Mouse (Mus musculus) MEL (cell line): ENCODE measurements at regions not wholly inside any gene's neighbourhood (a gene's known extent, or its start where the extent isn't known, plus 50 kb on each side); places are given as distances from the start of the nearest gene placed in this dataset.

Source experiments
- DNase-seq: peaks from one replicate; pipeline ENCODE4 v3.0.0; 2011; ENCODE audit warnings: low read depth, low spot score
- H3K27ac ChIP-seq: 2 replicates; pipeline ENCODE4 v1.5.1; 2012; ENCODE audit warnings: low read depth, mild to moderate bottlenecking, control low read depth, low read length, moderate library complexity; ENCODE audit not compliant: control insufficient read depth
- H3K27me3 ChIP-seq, 2 experiments: fragments of 150-350 bp in 1 of 2; sonication (generic) in 1 of 2; 2 replicates each; pipeline ENCODE4 v1.6.1; 2012; ENCODE audit warnings: low read length in 2 of 2, mild to moderate bottlenecking in 2 of 2, improper control_type of control experiment in 1 of 2, moderate library complexity in 1 of 2; ENCODE audit not compliant: insufficient read depth in 2 of 2, control insufficient read depth in 1 of 2
- H3K36me3 ChIP-seq, 2 experiments: 2 replicates each; pipeline ENCODE4 v1.6.1; 2012 to 2014; ENCODE audit warnings: low read length in 2 of 2, improper control_type of control experiment in 1 of 2, inconsistent platforms in 1 of 2, mild to moderate bottlenecking in 1 of 2; ENCODE audit not compliant: insufficient read depth in 2 of 2, control insufficient read depth in 1 of 2
- H3K4me1 ChIP-seq, 2 experiments: fragments of 150-350 bp in 1 of 2; sonication (generic) in 1 of 2; 2 replicates each; pipeline ENCODE4 v1.6.1; 2012; ENCODE audit warnings: low read length in 2 of 2, improper control_type of control experiment in 1 of 2, mild to moderate bottlenecking in 1 of 2; ENCODE audit not compliant: insufficient read depth in 2 of 2, control insufficient read depth in 1 of 2
- H3K4me3 ChIP-seq, 2 experiments: fragments of 150-350 bp in 1 of 2; sonication (generic) in 1 of 2; 2 replicates each; pipeline ENCODE4 v1.5.1; 2012; ENCODE audit warnings: low read depth in 2 of 2, low read length in 2 of 2, mild to moderate bottlenecking in 2 of 2, moderate library complexity in 2 of 2, control low read depth in 1 of 2, improper control_type of control experiment in 1 of 2; ENCODE audit not compliant: control insufficient read depth in 1 of 2, insufficient read depth in 1 of 2
- H3K79me2 ChIP-seq: 2 replicates; pipeline ENCODE4 v1.6.1; 2012; ENCODE audit warnings: mild to moderate bottlenecking, low read length, moderate library complexity; ENCODE audit not compliant: control insufficient read depth, poor library complexity, insufficient read depth
- H3K9ac ChIP-seq: 2 replicates; pipeline ENCODE4 v1.6.1; 2012; ENCODE audit warnings: low read depth, mild to moderate bottlenecking, control low read depth, low read length, moderate library complexity; ENCODE audit not compliant: control insufficient read depth, poor library complexity, severe bottlenecking
- H3K9me3 ChIP-seq: fragments of 150-350 bp; sonication (generic); replicated peaks from 2 replicates; pipeline ENCODE4 v1.6.1; 2012; ENCODE audit warnings: mild to moderate bottlenecking, low read length, improper control_type of control experiment, moderate library complexity; ENCODE audit not compliant: insufficient read depth
- CHD2 ChIP-seq: IDR thresholded peaks from 2 replicates; pipeline ENCODE4 v1.6.1; 2011; ENCODE audit warnings: low read length, improper control_type of control experiment
- CTCF ChIP-seq, 3 experiments: IDR thresholded peaks in 2 of 3; conservative IDR thresholded peaks in 1 of 3; 2 replicates each; pipeline ENCODE4 v1.5.1; 2011 to 2012; ENCODE audit warnings: low read length in 3 of 3, low read depth in 2 of 3, mild to moderate bottlenecking in 2 of 3, improper control_type of control experiment in 1 of 3, inconsistent platforms in 1 of 3, mixed read lengths in 1 of 3, moderate library complexity in 1 of 3; ENCODE audit not compliant: control insufficient read depth in 1 of 3, insufficient read depth in 1 of 3, poor library complexity in 1 of 3, severe bottlenecking in 1 of 3
- ELF1 ChIP-seq: IDR thresholded peaks from 2 replicates; pipeline ENCODE4 v1.6.1; 2014; ENCODE audit warnings: low read depth, mild to moderate bottlenecking, inconsistent platforms, low read length, improper control_type of control experiment, moderate library complexity
- EP300 ChIP-seq, 2 experiments: IDR thresholded peaks; 2 replicates each; pipeline ENCODE4 v1.6.1; 2011; ENCODE audit warnings: improper control_type of control experiment in 2 of 2, low read length in 2 of 2, low read depth in 1 of 2, mild to moderate bottlenecking in 1 of 2
- KAT2A ChIP-seq: conservative IDR thresholded peaks from 2 replicates; pipeline ENCODE4 v1.6.1; 2012; ENCODE audit warnings: low read depth, low read length, improper control_type of control experiment, inconsistent platforms
- MAFK ChIP-seq: IDR thresholded peaks from 2 replicates; pipeline ENCODE4 v1.6.1; 2011; ENCODE audit warnings: low read depth, mild to moderate bottlenecking, low read length, improper control_type of control experiment, borderline replicate concordance
- MAX ChIP-seq: IDR thresholded peaks from 2 replicates; pipeline ENCODE4 v1.6.1; 2011; ENCODE audit warnings: low read length, improper control_type of control experiment
- MAZ ChIP-seq: IDR thresholded peaks from 2 replicates; pipeline ENCODE4 v1.6.1; 2012; ENCODE audit warnings: low read depth, mild to moderate bottlenecking, inconsistent platforms, low read length, improper control_type of control experiment
- MEF2A ChIP-seq: IDR thresholded peaks from 2 replicates; pipeline ENCODE4 v1.6.1; 2014; ENCODE audit warnings: low read depth, mild to moderate bottlenecking, inconsistent platforms, low read length, improper control_type of control experiment; ENCODE audit not compliant: poor library complexity, insufficient replicate concordance, severe bottlenecking; ENCODE audit errors: extremely low read depth
- MXI1 ChIP-seq: IDR thresholded peaks from 2 replicates; pipeline ENCODE4 v1.6.1; 2011; ENCODE audit warnings: mild to moderate bottlenecking, low read depth, low read length, improper control_type of control experiment
- NELFE ChIP-seq: IDR thresholded peaks from 2 replicates; pipeline ENCODE4 v1.6.1; 2011; ENCODE audit warnings: low read depth, low read length, improper control_type of control experiment
- POLR2AphosphoS2 ChIP-seq: IDR thresholded peaks from 2 replicates; pipeline ENCODE4 v1.6.1; 2011; ENCODE audit warnings: low read length, improper control_type of control experiment
- POLR2AphosphoS5 ChIP-seq: IDR thresholded peaks from 2 replicates; pipeline ENCODE4 v1.6.1; 2012; ENCODE audit warnings: low read depth, borderline replicate concordance, mild to moderate bottlenecking, inconsistent platforms, low read length, moderate library complexity, mixed read lengths
- RCOR1 ChIP-seq: IDR thresholded peaks from 2 replicates; pipeline ENCODE4 v1.6.1; 2012; ENCODE audit warnings: low read depth, mild to moderate bottlenecking, inconsistent platforms, low read length, improper control_type of control experiment
- TAL1 ChIP-seq: IDR thresholded peaks from 2 replicates; pipeline ENCODE4 v1.6.1; 2012; ENCODE audit warnings: mild to moderate bottlenecking, inconsistent platforms, low read length, moderate library complexity, mixed read lengths
- USF1 ChIP-seq: IDR thresholded peaks from 2 replicates; pipeline ENCODE4 v1.6.1; 2014; ENCODE audit warnings: low read depth, mild to moderate bottlenecking, inconsistent platforms, low read length, improper control_type of control experiment, moderate library complexity
- USF2 ChIP-seq, 2 experiments: IDR thresholded peaks; 2 replicates each; pipeline ENCODE4 v1.6.1; 2011 to 2012; ENCODE audit warnings: improper control_type of control experiment in 2 of 2, low read length in 2 of 2, borderline replicate concordance in 1 of 2, inconsistent platforms in 1 of 2, low read depth in 1 of 2, mild to moderate bottlenecking in 1 of 2; ENCODE audit not compliant: insufficient read depth in 1 of 2
- ZKSCAN1 ChIP-seq: IDR thresholded peaks from 2 replicates; pipeline ENCODE4 v1.6.1; 2012; ENCODE audit warnings: low read depth, mild to moderate bottlenecking, inconsistent platforms, low read length, improper control_type of control experiment, moderate library complexity
- ZMIZ1 ChIP-seq: IDR thresholded peaks from 2 replicates; pipeline ENCODE4 v1.6.1; 2012; ENCODE audit warnings: low read depth, mild to moderate bottlenecking, inconsistent platforms, low read length, improper control_type of control experiment, moderate library complexity
- ZNF384 ChIP-seq: IDR thresholded peaks from 2 replicates; pipeline ENCODE4 v1.6.1; 2012; ENCODE audit warnings: low read depth, mild to moderate bottlenecking, inconsistent platforms, low read length, improper control_type of control experiment

- H3K9ac ChIP-seq, result no peak overlapping the region
Measured at GRCm38 (mm10) chr3:131789177-131789576, 224.6 kb downstream of the Papss1 start.

GRCm38 (mm10) chr3:131794056-131794455 lies 229.5 kb downstream of the Papss1 start:
- no peaks in the 10 kb centered on the region for H3K9me3 ChIP-seq
- H3K27ac ChIP-seq, result no peak overlapping the region
- H3K4me3 ChIP-seq, result no peak overlapping the region
- H3K79me2 ChIP-seq, result no peaks in the 10 kb centered on the region
- no peaks in the 10 kb centered on the region for H3K36me3 ChIP-seq
- H3K4me1 ChIP-seq, result no peaks in the 10 kb centered on the region
- TF ChIP-seq MEF2A (no peak), ZKSCAN1 (no peak), CHD2 (no peak), ZNF384 (no peak), KAT2A (no peak)
- H3K9ac ChIP-seq, result no peak overlapping the region
- no peaks in the 10 kb centered on the region for H3K27me3 ChIP-seq
- no peak for DNase-seq

More at GRCm38 (mm10) chr3:131789177-131789576, 224.6 kb downstream of the Papss1 start:
- H3K36me3 ChIP-seq, result no peaks in the 10 kb centered on the region
- H3K27ac ChIP-seq, result no peak overlapping the region
- H3K79me2 ChIP-seq, result no peaks in the 10 kb centered on the region
- H3K4me3 ChIP-seq, result no peak overlapping the region
- TF ChIP-seq USF2 (IDR thresholded peaks at IDR 0.05; ENCODE audit: borderline replicate concordance in 1 of 2, insufficient read depth in 1 of 2, low read depth in 1 of 2, low read length in 2 of 2) (no peak), POLR2AphosphoS5 (no peak), MAZ (no peak), MAFK (no peak), CTCF (IDR thresholded peaks at IDR 0.05 in 2 of 3, conservative IDR thresholded peaks at IDR 0.05 in 1 of 3; ENCODE audit: control insufficient read depth in 1 of 3, insufficient read depth in 1 of 3, low read depth in 2 of 3, low read length in 3 of 3, poor library complexity in 1 of 3, severe bottlenecking in 1 of 3) (no peak), NELFE (no peak), EP300 (IDR thresholded peaks at IDR 0.05; ENCODE audit: low read depth in 1 of 2, low read length in 2 of 2) (no peak), POLR2AphosphoS2 (no peak), ZMIZ1 (no peak), MXI1 (no peak), TAL1 (no peak), MAX (no peak), USF1 (no peak), CHD2 (no peak), RCOR1 (no peak), ELF1 (no peak)
- TF ChIP-seq, all 39 proteins: peak for 0
- Histone ChIP-seq H3K4me1 (no peaks in the 10 kb centered on the region), H3K9me3 (no peaks in the 10 kb centered on the region), H3K27me3 (no peaks in the 10 kb centered on the region)
- DNase-seq, result no peak
